Mouse (Mus musculus) intestine, postnatal 0 days (tissue): Measurements from ENCODE around the gene Wdr95. TPM values are rescaled to one million over a fixed set of nuclear protein-coding genes. Genes with fewer than 3 reads are reported as not detected.

Experiments used
- ATAC-seq: fragments of 200-750 bp; cut with Nextera tagmentation; 2 replicates; pipeline ENCODE4 v1.8.0; 2017; ENCODE audit warnings: mild to moderate bottlenecking, moderate TSS enrichment, moderate library complexity
- H3K27ac ChIP-seq: fragments of 300-500 bp; sonication (generic); 2 replicates; pipeline ENCODE4 v1.5.1; 2014; ENCODE audit warnings: mild to moderate bottlenecking, low read depth, low read length, moderate library complexity
- H3K27me3 ChIP-seq: fragments of 300-500 bp; sonication (generic); replicated peaks from 2 replicates; pipeline ENCODE4 v1.6.1; 2014; ENCODE audit warnings: low read length, mixed read lengths; ENCODE audit not compliant: control insufficient read depth, insufficient read depth
- H3K36me3 ChIP-seq: fragments of 300-500 bp; sonication (generic); 2 replicates; pipeline ENCODE4 v1.6.1; 2014; ENCODE audit warnings: mild to moderate bottlenecking, moderate library complexity; ENCODE audit not compliant: control insufficient read depth, insufficient read depth
- H3K4me1 ChIP-seq: fragments of 300-500 bp; sonication (generic); replicated peaks from 2 replicates; pipeline ENCODE4 v1.6.1; 2014; ENCODE audit warnings: antibody characterized with exemption, low read length, mixed read lengths; ENCODE audit not compliant: control insufficient read depth, insufficient read depth
- H3K4me2 ChIP-seq: fragments of 300-500 bp; sonication (generic); replicated peaks from 2 replicates; pipeline ENCODE4 v1.6.1; 2014; ENCODE audit warnings: low read depth, mild to moderate bottlenecking, moderate library complexity
- H3K4me3 ChIP-seq: fragments of 300-500 bp; sonication (generic); 2 replicates; pipeline ENCODE4 v1.5.1; 2014; ENCODE audit warnings: low read depth, low read length
- H3K9ac ChIP-seq: fragments of 300-500 bp; sonication (generic); 2 replicates; pipeline ENCODE4 v1.6.1; 2014; ENCODE audit warnings: mild to moderate bottlenecking, low read depth, low read length
- H3K9me3 ChIP-seq: fragments of 300-500 bp; sonication (generic); 2 replicates; pipeline ENCODE4 v1.6.1; 2016; ENCODE audit warnings: mixed run types; ENCODE audit not compliant: control insufficient read depth
- CTCF ChIP-seq: sonication (generic); IDR thresholded peaks from 2 replicates; pipeline ENCODE4 v1.5.1; 2016; ENCODE audit warnings: low read depth, mild to moderate bottlenecking, control low read depth, antibody characterized with exemption, moderate library complexity
- WGBS: fragments of 180-500 bp; shearing (Covaris S2); extraction: QIAGEN DNeasy Blood & Tissue Kit; methylation state at CpG from one replicate; pipeline ENCODE4 v1.1.7; 2014; 5-methylcytosine and 5-hydroxymethylcytosine counted together
- polyA plus RNA-seq: library from polyadenylated mRNA; unstranded; fragments of >200 nt; fragmentation: Nextera tagmentation; extraction: Ambion mirVana; gene quantifications from 2 replicates; pipeline ENCODE4 v1.2.1, GENCODE M21; 2015

Wdr95 gene
- polyA plus RNA-seq, 1 experiment from 2014 or later = not detected

GRCm38 (mm10) chr5:149560903-149561588 is 32.6 kb downstream of the Wdr95 start:
- no peak overlapping the region for H3K4me2 ChIP-seq

GRCm38 (mm10) chr5:149566026-149566425 is 37.5 kb downstream of the Wdr95 start:
- H3K4me2 ChIP-seq = no peak overlapping the region
- no peaks in the 10 kb centered on the region for H3K4me1 ChIP-seq
- H3K4me3 ChIP-seq = no peak overlapping the region
- no peak overlapping the region for H3K27ac ChIP-seq
- no peaks in the 10 kb centered on the region for H3K36me3 ChIP-seq
- no peak for TF ChIP-seq CTCF
- no peak for ATAC-seq
- no peak overlapping the region for H3K9ac ChIP-seq
- no peaks in the 10 kb centered on the region for H3K9me3 ChIP-seq
- 52% methylated on average over 11 of the region's 11 CpGs for WGBS
- H3K27me3 ChIP-seq = no peaks in the 10 kb centered on the region

More at GRCm38 (mm10) chr5:149560903-149561588, 32.6 kb downstream of the Wdr95 start:
- Histone ChIP-seq H3K36me3 (no peaks in the 10 kb centered on the region), H3K4me3 (no peak overlapping the region), H3K27me3 (no peaks in the 10 kb centered on the region), H3K4me1 (no peaks in the 10 kb centered on the region), H3K9me3 (no peaks in the 10 kb centered on the region), H3K27ac (no peak overlapping the region), H3K9ac (no peak overlapping the region)
- TF ChIP-seq CTCF = no peak
- ATAC-seq = no peak
- WGBS = 55% methylated on average over 11 of the region's 11 CpGs

GRCm38 (mm10) chr5:149566957-149567356 is 38.5 kb downstream of the Wdr95 start:
- no peak overlapping the region for H3K4me3 ChIP-seq
- no peak overlapping the region for H3K4me2 ChIP-seq
- no peaks in the 10 kb centered on the region for H3K9me3 ChIP-seq
- no peaks in the 10 kb centered on the region for H3K27me3 ChIP-seq
- no peaks in the 10 kb centered on the region for H3K4me1 ChIP-seq
- TF ChIP-seq CTCF = no peak
- H3K27ac ChIP-seq = no peak overlapping the region
- WGBS = 73% methylated on average over 5 of the region's 5 CpGs
- no peaks in the 10 kb centered on the region for H3K36me3 ChIP-seq
- ATAC-seq = no peak
- no peak overlapping the region for H3K9ac ChIP-seq

- Histone ChIP-seq H3K9me3 (no peaks in the 10 kb centered on the region), H3K27me3 (no peaks in the 10 kb centered on the region), H3K36me3 (no peaks in the 10 kb centered on the region), H3K4me1 (no peaks in the 10 kb centered on the region), H3K9ac (no peak overlapping the region), H3K4me2 (no peak overlapping the region), H3K4me3 (no peak overlapping the region), H3K27ac (no peak overlapping the region)
- TF ChIP-seq CTCF = no peak
- 70% methylated on average over 13 of the region's 13 CpGs for WGBS
- no peak for ATAC-seq
Observed at GRCm38 (mm10) chr5:149568993-149569392, 40.5 kb downstream of the Wdr95 start.

GRCm38 (mm10) chr5:149576977-149577376 is 48.5 kb downstream of the Wdr95 start:
- no peak for TF ChIP-seq CTCF
- no peak for ATAC-seq
- H3K27me3 ChIP-seq = no peaks in the 10 kb centered on the region
- no peaks in the 10 kb centered on the region for H3K36me3 ChIP-seq
- H3K9me3 ChIP-seq = no peaks in the 10 kb centered on the region
- no peak overlapping the region for H3K9ac ChIP-seq
- H3K4me3 ChIP-seq = no peak overlapping the region
- H3K27ac ChIP-seq = no peak overlapping the region
- 42% methylated on average over 10 of the region's 10 CpGs for WGBS
- no peak overlapping the region for H3K4me2 ChIP-seq
- no peaks in the 10 kb centered on the region for H3K4me1 ChIP-seq

- Histone ChIP-seq H3K4me1 (no peaks in the 10 kb centered on the region), H3K36me3 (no peaks in the 10 kb centered on the region), H3K27me3 (no peaks in the 10 kb centered on the region), H3K4me3 (no peak overlapping the region), H3K9me3 (no peaks in the 10 kb centered on the region), H3K9ac (no peak overlapping the region), H3K4me2 (no peak overlapping the region), H3K27ac (no peak overlapping the region)
- ATAC-seq = no peak
- TF ChIP-seq CTCF = no peak
- 38% methylated on average over 10 of the region's 10 CpGs for WGBS
Observed at GRCm38 (mm10) chr5:149577449-149577848, 49.0 kb downstream of the Wdr95 start.
